Mouse (Mus musculus): Measurements from ENCODE around the gene Vangl1. TPM values are rescaled to one million over a fixed set of nuclear protein-coding genes. Genes with fewer than 3 reads are reported as not detected.

The Vangl1 gene
- total and polyA plus RNA-seq, 3 experiments, result not detected

- Histone ChIP-seq H3K27ac (ENCODE audit: insufficient read depth, low read depth) (no peak overlapping the region), H3K79me2 (replicated peaks; ENCODE audit: control insufficient read depth, extremely low read depth, insufficient read depth, poor library complexity, severe bottlenecking) (no peaks in the 10 kb centered on the region), H3K4me3 (replicated peaks in 1 of 3; ENCODE audit: low read depth in 2 of 3, low read length in 2 of 3, poor library complexity in 1 of 3) (no peak overlapping the region), H3K9me3 (replicated peaks; ENCODE audit: low read length) (no peaks in the 10 kb centered on the region), H3K36me3 (replicated peaks in 1 of 2; ENCODE audit: control insufficient read depth in 1 of 2, insufficient read depth in 1 of 2, low read length in 1 of 2) (no peaks in the 10 kb centered on the region), H3K9ac (ENCODE audit: insufficient read depth, low read depth) (no peak overlapping the region), H3K27me3 (replicated peaks) (no peaks in the 10 kb centered on the region), H3K4me1 (ENCODE audit: control insufficient read depth in 1 of 2, insufficient read depth in 2 of 2) (peaks cover 0 to 8% of the 10 kb centered on the region in 2 experiments; a peak in 1 of 4 replicates), H3K4me2 (ENCODE audit: insufficient read depth, low read depth, poor library complexity, severe bottlenecking) (no peak overlapping the region)
- in situ Hi-C loops (cut with MboI; ENCODE audit: low pct_ligation_motif_present, low pct_unique_long_range_greater_than_20kb, low sequenced_read_pairs), result no loop called here
- dilution Hi-C loops (cut with MboI; ENCODE audit: extremely low pct_ligation_motif_present, extremely low pct_unique_long_range_greater_than_20kb, low sequenced_read_pairs), result no loop called here
- no peak for DNase-seq (ENCODE audit: extremely low read depth)
- no peak for TF ChIP-seq HCFC1 (IDR thresholded peaks at IDR 0.05; ENCODE audit: low read depth, low read length)
- no peak for TF ChIP-seq CTCF (conservative IDR thresholded peaks at IDR 0.05 in 1 of 2, IDR thresholded peaks at IDR 0.05 in 1 of 2; ENCODE audit: low read depth in 2 of 2, low read length in 2 of 2)
- no peak for TF ChIP-seq JUN (IDR thresholded peaks at IDR 0.05; ENCODE audit: insufficient read depth, low read depth, low read length)
- TF ChIP-seq ETS1 (conservative IDR thresholded peaks at IDR 0.05; ENCODE audit: low read depth, low read length), result no peak
- TF ChIP-seq ZC3H11A (IDR thresholded peaks at IDR 0.05; ENCODE audit: low read depth, low read length), result no peak
- TF ChIP-seq MAZ (IDR thresholded peaks at IDR 0.05; ENCODE audit: low read depth, low read length), result no peak
- no peak for TF ChIP-seq CHD2 (IDR thresholded peaks at IDR 0.05; ENCODE audit: low read length)
- TF ChIP-seq IRF4 (IDR thresholded peaks at IDR 0.05; ENCODE audit: low read depth, low read length), result no peak
- TF ChIP-seq RAD21 (IDR thresholded peaks at IDR 0.05; ENCODE audit: low read depth, low read length), result no peak
- TF ChIP-seq KAT2A (IDR thresholded peaks at IDR 0.05; ENCODE audit: insufficient replicate concordance, low read length), result no peak
Measured at GRCm38 (mm10) chr3:102151850-102152249, 52.6 kb downstream of the Vangl1 start.

GRCm38 (mm10) chr3:102149941-102150340 lies 54.6 kb downstream of the Vangl1 start:
- Histone ChIP-seq H3K36me3 (replicated peaks in 1 of 2; ENCODE audit: control insufficient read depth in 1 of 2, insufficient read depth in 1 of 2, low read length in 1 of 2) (no peaks in the 10 kb centered on the region), H3K27ac (ENCODE audit: insufficient read depth, low read depth) (no peak overlapping the region), H3K4me1 (ENCODE audit: control insufficient read depth in 1 of 2, insufficient read depth in 2 of 2) (peaks cover 0 to 8% of the 10 kb centered on the region in 2 experiments; a peak in 1 of 4 replicates), H3K9me3 (replicated peaks; ENCODE audit: low read length) (no peaks in the 10 kb centered on the region), H3K4me2 (ENCODE audit: insufficient read depth, low read depth, poor library complexity, severe bottlenecking) (no peak overlapping the region), H3K27me3 (replicated peaks) (no peaks in the 10 kb centered on the region), H3K4me3 (replicated peaks in 1 of 3; ENCODE audit: low read depth in 2 of 3, low read length in 2 of 3, poor library complexity in 1 of 3) (no peak overlapping the region), H3K9ac (ENCODE audit: insufficient read depth, low read depth) (no peak overlapping the region), H3K79me2 (replicated peaks; ENCODE audit: control insufficient read depth, extremely low read depth, insufficient read depth, poor library complexity, severe bottlenecking) (no peaks in the 10 kb centered on the region)
- dilution Hi-C loops (cut with MboI; ENCODE audit: extremely low pct_ligation_motif_present, extremely low pct_unique_long_range_greater_than_20kb, low sequenced_read_pairs), result no loop called here
- TF ChIP-seq EP300 (IDR thresholded peaks at IDR 0.05; ENCODE audit: low read length) (no peak), ZKSCAN1 (IDR thresholded peaks at IDR 0.05; ENCODE audit: borderline replicate concordance, low read depth, low read length) (no peak), POLR2A (IDR thresholded peaks at IDR 0.05; ENCODE audit: low read depth, low read length) (no peak)
- in situ Hi-C loops (cut with MboI; ENCODE audit: low pct_ligation_motif_present, low pct_unique_long_range_greater_than_20kb, low sequenced_read_pairs), result no loop called here
- DNase-seq (ENCODE audit: extremely low read depth), result no peak

GRCm38 (mm10) chr3:102147189-102147588 lies 57.3 kb downstream of the Vangl1 start:
- Histone ChIP-seq H3K79me2 (replicated peaks; ENCODE audit: control insufficient read depth, extremely low read depth, insufficient read depth, poor library complexity, severe bottlenecking) (no peaks in the 10 kb centered on the region), H3K27me3 (replicated peaks) (no peaks in the 10 kb centered on the region), H3K27ac (ENCODE audit: insufficient read depth, low read depth) (no peak overlapping the region), H3K4me1 (ENCODE audit: control insufficient read depth in 1 of 2, insufficient read depth in 2 of 2) (peaks cover 0 to 5% of the 10 kb centered on the region in 2 experiments; a peak in 1 of 4 replicates), H3K36me3 (replicated peaks in 1 of 2; ENCODE audit: control insufficient read depth in 1 of 2, insufficient read depth in 1 of 2, low read length in 1 of 2) (no peaks in the 10 kb centered on the region), H3K4me3 (replicated peaks in 1 of 3; ENCODE audit: low read depth in 2 of 3, low read length in 2 of 3, poor library complexity in 1 of 3) (no peak overlapping the region), H3K9me3 (replicated peaks; ENCODE audit: low read length) (no peaks in the 10 kb centered on the region), H3K9ac (ENCODE audit: insufficient read depth, low read depth) (no peak overlapping the region), H3K4me2 (ENCODE audit: insufficient read depth, low read depth, poor library complexity, severe bottlenecking) (no peak overlapping the region)
- TF ChIP-seq POLR2AphosphoS2 (IDR thresholded peaks at IDR 0.05; ENCODE audit: low read depth, low read length), result no peak
- no peak for TF ChIP-seq RAD21 (IDR thresholded peaks at IDR 0.05; ENCODE audit: low read depth, low read length)
- dilution Hi-C loops (cut with MboI; ENCODE audit: extremely low pct_ligation_motif_present, extremely low pct_unique_long_range_greater_than_20kb, low sequenced_read_pairs), result no loop called here
- in situ Hi-C loops (cut with MboI; ENCODE audit: low pct_ligation_motif_present, low pct_unique_long_range_greater_than_20kb, low sequenced_read_pairs), result no loop called here
- no peak for DNase-seq (ENCODE audit: extremely low read depth)

All from CH12.LX (cell line).